Mouse (Mus musculus) heart, adult 18-20 months (tissue): ENCODE results near the gene Crabp2. TPM values are rescaled to one million over a fixed set of nuclear protein-coding genes. Genes with fewer than 3 reads are reported as not detected.

ENCODE experiments used
- DNase-seq, 2 experiments: peaks; one replicate each; pipeline ENCODE4 v3.0.0; 2021 to 2022; ENCODE audit warnings: mixed read lengths in 1 of 2
- total RNA-seq, 2 experiments: library from RNA; stranded (reverse); gene quantifications; 2 replicates each; pipeline ENCODE4 v1.2.3; 2021

Crabp2 gene
- total RNA-seq, 2 experiments from 2014 or later = not detected

GRCm38 (mm10) chr3:87985505-87986320 lies 37.2 kb downstream of the Crabp2 start:
- DNase-seq = peak in 1 of 2 experiments; percentile 40

- peak; percentile 94 to 98 for DNase-seq
Observed at GRCm38 (mm10) chr3:87986868-87987267, 38.4 kb downstream of the Crabp2 start.

- DNase-seq = peak in 1 of 2 experiments; percentile 20
Observed at GRCm38 (mm10) chr3:87987633-87988032, 39.2 kb downstream of the Crabp2 start.

- no peak for DNase-seq
Observed at GRCm38 (mm10) chr3:87988068-87988467, 39.6 kb downstream of the Crabp2 start.

- no peak for DNase-seq
Observed at GRCm38 (mm10) chr3:87989935-87990334, 41.5 kb downstream of the Crabp2 start.

GRCm38 (mm10) chr3:87993436-87993835 lies 45.0 kb downstream of the Crabp2 start:
- no peak for DNase-seq

- DNase-seq = no peak
Observed at GRCm38 (mm10) chr3:87995331-87995730, 46.9 kb downstream of the Crabp2 start.

- DNase-seq = no peak
Observed at GRCm38 (mm10) chr3:87996401-87996800, 47.9 kb downstream of the Crabp2 start.

GRCm38 (mm10) chr3:87996971-87997614 lies 48.6 kb downstream of the Crabp2 start:
- DNase-seq = peak in 1 of 2 experiments; percentile 39

- no peak for DNase-seq
Observed at GRCm38 (mm10) chr3:87998747-87999146, 50.3 kb downstream of the Crabp2 start.

GRCm38 (mm10) chr3:87999243-87999895 lies 50.9 kb downstream of the Crabp2 start:
- no peak for DNase-seq

GRCm38 (mm10) chr3:88000181-88000580 lies 51.7 kb downstream of the Crabp2 start, which contains the start of gene Bcan:
Gene Bcan (minus strand): TSS chr3:88000230.
- no peak for DNase-seq

- DNase-seq = no peak
Observed at GRCm38 (mm10) chr3:88000816-88001595, 52.5 kb downstream of the Crabp2 start.

- DNase-seq = peak in 1 of 2 experiments; percentile 29
Observed at GRCm38 (mm10) chr3:88002291-88002976, 54.0 kb downstream of the Crabp2 start.

Other genes starting within 250 kb of the Crabp2 start
- under 1 TPM; 0.10 to 0.28 TPM for gene Lrrc71, start 200.0 kb upstream of the Crabp2 start, total RNA-seq
- under 1 TPM in 1 of 2 experiments, not detected in 1; 0.57 TPM for gene Ntrk1, start 153.5 kb upstream of the Crabp2 start, total RNA-seq
- under 1 TPM in 1 of 2 experiments, not detected in 1; 0.10 TPM for gene Insrr, start 151.7 kb upstream of the Crabp2 start, total RNA-seq
- 10 to 100 TPM; 14.0 to 15.6 TPM for gene Pear1, start 124.4 kb upstream of the Crabp2 start, total RNA-seq
- 1 to 10 TPM in 1 of 2 experiments, under 1 TPM in 1; 0.17 to 1.2 TPM for gene Sh2d2a, start 101.9 kb upstream of the Crabp2 start, total RNA-seq
- gene Prcc, start 63.1 kb upstream of the Crabp2 start, total RNA-seq = 10 to 100 TPM; 45.6 to 47.9 TPM
- 100 to 1,000 TPM; 111 to 117 TPM for gene Hdgf, start 42.3 kb upstream of the Crabp2 start, total RNA-seq
- gene Mrpl24, start 29.2 kb upstream of the Crabp2 start, total RNA-seq = 10 to 100 TPM; 75.0 to 77.9 TPM
- gene Isg20l2, start 18.4 kb upstream of the Crabp2 start, total RNA-seq = 10 to 100 TPM; 10.8 to 11.5 TPM
- 1 to 10 TPM; 4.8 to 5.1 TPM for gene Rrnad1, start 17.9 kb upstream of the Crabp2 start, total RNA-seq
- gene Nes, start 22.4 kb downstream of the Crabp2 start, total RNA-seq = 10 to 100 TPM; 12.5 to 24.8 TPM
- gene Bcan, start 51.6 kb downstream of the Crabp2 start, total RNA-seq = under 1 TPM in 1 of 2 experiments, not detected in 1; 0.32 TPM
- gene Hapln2, start 78.9 kb downstream of the Crabp2 start, total RNA-seq = not detected
- 10 to 100 TPM; 10.9 to 12.3 TPM for gene Gpatch4, start 94.4 kb downstream of the Crabp2 start, total RNA-seq
- gene Naxe, start 109.8 kb downstream of the Crabp2 start, total RNA-seq = 10 to 100 TPM; 90.7 to 95.9 TPM
- gene Ttc24, start 129.6 kb downstream of the Crabp2 start, total RNA-seq = not detected
- under 1 TPM; 0.39 to 0.69 TPM for gene Iqgap3, start 133.3 kb downstream of the Crabp2 start, total RNA-seq
- 100 to 1,000 TPM; 120 TPM for gene Mef2d, start 193.7 kb downstream of the Crabp2 start, total RNA-seq